Mouse (Mus musculus): ENCODE measurements around the gene Trnt1. TPM values are rescaled to one million over a fixed set of nuclear protein-coding genes. Genes with fewer than 3 reads are reported as not detected.

Trnt1 gene
- polyA plus RNA-seq (2014; fragmentation: Nextera tagmentation; extraction: Ambion mirVana): 58.7 and 65.7 TPM in 2 replicates

GRCm38 (mm10) chr6:106768640-106769289 is at the start of gene Trnt1:
Gene Trnt1 (plus strand): TSS chr6:106769120.
- Histone ChIP-seq H3K9me3 (ENCODE audit: control insufficient read depth, low read length) (no peaks in the 10 kb centered on the region), H3K4me1 (ENCODE audit: control insufficient read depth, insufficient read depth, low read length) (peaks cover 9% of the 10 kb centered on the region; the same call in 1 of the 2 replicates), H3K27ac (replicated peaks; ENCODE audit: low read depth, low read length) (peak within 1 kb of the TSS; percentile 10; the same call in 1 of the 2 replicates), H3K36me3 (ENCODE audit: control insufficient read depth, insufficient read depth, low read length) (peaks cover 26% of the 10 kb centered on the region), H3K4me2 (ENCODE audit: low read depth, low read length) (peak within 1 kb of the TSS; percentile 85), H3K27me3 (replicated peaks; ENCODE audit: control insufficient read depth, insufficient read depth, low read length) (no peaks in the 10 kb centered on the region), H3K4me3 (ENCODE audit: low read depth, low read length) (peak within 1 kb of the TSS; percentile 75), H3K9ac (ENCODE audit: low read depth, low read length) (peak within 1 kb of the TSS; percentile 74)
- WGBS: 12% methylated on average over 22 of the region's 35 CpGs
- DNase-seq (ENCODE audit: low spot score) (peak; percentile 99), ATAC-seq (ENCODE audit: low read depth) (peak; percentile 99)

GRCm38 (mm10) chr6:106725642-106726041 is 43.3 kb upstream of the Trnt1 start:
- ATAC-seq (ENCODE audit: low read depth): no peak
- Histone ChIP-seq H3K9ac (ENCODE audit: low read depth, low read length) (no peak overlapping the region), H3K4me3 (ENCODE audit: low read depth, low read length) (no peak overlapping the region), H3K9me3 (ENCODE audit: control insufficient read depth, low read length) (no peaks in the 10 kb centered on the region), H3K4me1 (ENCODE audit: control insufficient read depth, insufficient read depth, low read length) (no peaks in the 10 kb centered on the region), H3K4me2 (ENCODE audit: low read depth, low read length) (no peak overlapping the region), H3K27me3 (replicated peaks; ENCODE audit: control insufficient read depth, insufficient read depth, low read length) (no peaks in the 10 kb centered on the region), H3K27ac (replicated peaks; ENCODE audit: low read depth, low read length) (no peak overlapping the region), H3K36me3 (ENCODE audit: control insufficient read depth, insufficient read depth, low read length) (no peaks in the 10 kb centered on the region)
- WGBS: 79% methylated on average over 4 of the region's 4 CpGs
- DNase-seq (ENCODE audit: low spot score): no peak

- no peak for DNase-seq (ENCODE audit: low spot score)
- 74% methylated on average over 6 of the region's 6 CpGs for WGBS
- H3K4me2 ChIP-seq (ENCODE audit: low read depth, low read length): no peak overlapping the region
- no peak overlapping the region for H3K27ac ChIP-seq (replicated peaks; ENCODE audit: low read depth, low read length)
- ATAC-seq (ENCODE audit: low read depth): no peak
- no peaks in the 10 kb centered on the region for H3K4me1 ChIP-seq (ENCODE audit: control insufficient read depth, insufficient read depth, low read length)
- H3K9ac ChIP-seq (ENCODE audit: low read depth, low read length): no peak overlapping the region
- H3K9me3 ChIP-seq (ENCODE audit: control insufficient read depth, low read length): no peaks in the 10 kb centered on the region
- H3K27me3 ChIP-seq (replicated peaks; ENCODE audit: control insufficient read depth, insufficient read depth, low read length): no peaks in the 10 kb centered on the region
- no peaks in the 10 kb centered on the region for H3K36me3 ChIP-seq (ENCODE audit: control insufficient read depth, insufficient read depth, low read length)
- no peak overlapping the region for H3K4me3 ChIP-seq (ENCODE audit: low read depth, low read length)
Measured at GRCm38 (mm10) chr6:106726078-106726477, 42.8 kb upstream of the Trnt1 start.

GRCm38 (mm10) chr6:106727703-106728102 is 41.2 kb upstream of the Trnt1 start:
- H3K4me1 ChIP-seq (ENCODE audit: control insufficient read depth, insufficient read depth, low read length): no peaks in the 10 kb centered on the region
- DNase-seq (ENCODE audit: low spot score) (no peak), ATAC-seq (ENCODE audit: low read depth) (no peak)
- WGBS: 67% methylated on average over 1 of the region's 1 CpGs
- no peaks in the 10 kb centered on the region for H3K27me3 ChIP-seq (replicated peaks; ENCODE audit: control insufficient read depth, insufficient read depth, low read length)
- H3K36me3 ChIP-seq (ENCODE audit: control insufficient read depth, insufficient read depth, low read length): no peaks in the 10 kb centered on the region
- H3K27ac ChIP-seq (replicated peaks; ENCODE audit: low read depth, low read length): no peak overlapping the region
- no peak overlapping the region for H3K9ac ChIP-seq (ENCODE audit: low read depth, low read length)
- H3K4me3 ChIP-seq (ENCODE audit: low read depth, low read length): no peak overlapping the region
- H3K9me3 ChIP-seq (ENCODE audit: control insufficient read depth, low read length): no peaks in the 10 kb centered on the region
- no peak overlapping the region for H3K4me2 ChIP-seq (ENCODE audit: low read depth, low read length)

GRCm38 (mm10) chr6:106729682-106730314 is 39.1 kb upstream of the Trnt1 start:
- ATAC-seq (ENCODE audit: low read depth): no peak
- no peak overlapping the region for H3K4me3 ChIP-seq (ENCODE audit: low read depth, low read length)
- WGBS: 77% methylated on average over 4 of the region's 4 CpGs
- H3K4me1 ChIP-seq (ENCODE audit: control insufficient read depth, insufficient read depth, low read length): no peaks in the 10 kb centered on the region
- H3K27ac ChIP-seq (replicated peaks; ENCODE audit: low read depth, low read length): no peak overlapping the region
- H3K36me3 ChIP-seq (ENCODE audit: control insufficient read depth, insufficient read depth, low read length): no peaks in the 10 kb centered on the region
- no peak overlapping the region for H3K4me2 ChIP-seq (ENCODE audit: low read depth, low read length)
- no peak overlapping the region for H3K9ac ChIP-seq (ENCODE audit: low read depth, low read length)
- DNase-seq (ENCODE audit: low spot score): no peak
- no peaks in the 10 kb centered on the region for H3K27me3 ChIP-seq (replicated peaks; ENCODE audit: control insufficient read depth, insufficient read depth, low read length)
- H3K9me3 ChIP-seq (ENCODE audit: control insufficient read depth, low read length): no peaks in the 10 kb centered on the region

- Histone ChIP-seq H3K27ac (replicated peaks; ENCODE audit: low read depth, low read length) (no peak overlapping the region), H3K9me3 (ENCODE audit: control insufficient read depth, low read length) (no peaks in the 10 kb centered on the region), H3K36me3 (ENCODE audit: control insufficient read depth, insufficient read depth, low read length) (no peaks in the 10 kb centered on the region), H3K4me3 (ENCODE audit: low read depth, low read length) (no peak overlapping the region), H3K27me3 (replicated peaks; ENCODE audit: control insufficient read depth, insufficient read depth, low read length) (no peaks in the 10 kb centered on the region), H3K4me1 (ENCODE audit: control insufficient read depth, insufficient read depth, low read length) (no peaks in the 10 kb centered on the region), H3K9ac (ENCODE audit: low read depth, low read length) (no peak overlapping the region), H3K4me2 (ENCODE audit: low read depth, low read length) (no peak overlapping the region)
- ATAC-seq (ENCODE audit: low read depth): no peak
- no peak for DNase-seq (ENCODE audit: low spot score)
- 82% methylated on average over 4 of the region's 4 CpGs for WGBS
Measured at GRCm38 (mm10) chr6:106732563-106732962, 36.4 kb upstream of the Trnt1 start.

- H3K27ac ChIP-seq (replicated peaks; ENCODE audit: low read depth, low read length): no peak overlapping the region
- no peak overlapping the region for H3K4me3 ChIP-seq (ENCODE audit: low read depth, low read length)
- H3K4me1 ChIP-seq (ENCODE audit: control insufficient read depth, insufficient read depth, low read length): no peaks in the 10 kb centered on the region
- no peaks in the 10 kb centered on the region for H3K27me3 ChIP-seq (replicated peaks; ENCODE audit: control insufficient read depth, insufficient read depth, low read length)
- H3K9ac ChIP-seq (ENCODE audit: low read depth, low read length): no peak overlapping the region
- H3K9me3 ChIP-seq (ENCODE audit: control insufficient read depth, low read length): no peaks in the 10 kb centered on the region
- H3K36me3 ChIP-seq (ENCODE audit: control insufficient read depth, insufficient read depth, low read length): no peaks in the 10 kb centered on the region
- 77% methylated on average over 3 of the region's 3 CpGs for WGBS
- no peak for ATAC-seq (ENCODE audit: low read depth)
- H3K4me2 ChIP-seq (ENCODE audit: low read depth, low read length): no peak overlapping the region
- no peak for DNase-seq (ENCODE audit: low spot score)
Measured at GRCm38 (mm10) chr6:106738229-106738628, 30.7 kb upstream of the Trnt1 start.

- Histone ChIP-seq H3K4me2 (ENCODE audit: low read depth, low read length) (no peak overlapping the region), H3K9me3 (ENCODE audit: control insufficient read depth, low read length) (no peaks in the 10 kb centered on the region), H3K36me3 (ENCODE audit: control insufficient read depth, insufficient read depth, low read length) (no peaks in the 10 kb centered on the region), H3K27me3 (replicated peaks; ENCODE audit: control insufficient read depth, insufficient read depth, low read length) (no peaks in the 10 kb centered on the region), H3K9ac (ENCODE audit: low read depth, low read length) (no peak overlapping the region), H3K27ac (replicated peaks; ENCODE audit: low read depth, low read length) (no peak overlapping the region), H3K4me3 (ENCODE audit: low read depth, low read length) (no peak overlapping the region), H3K4me1 (ENCODE audit: control insufficient read depth, insufficient read depth, low read length) (no peaks in the 10 kb centered on the region)
- DNase-seq (ENCODE audit: low spot score) (no peak), ATAC-seq (ENCODE audit: low read depth) (no peak)
- WGBS: 90% methylated on average over 1 of the region's 1 CpGs
Measured at GRCm38 (mm10) chr6:106740244-106740825, 28.6 kb upstream of the Trnt1 start.
